Mouse (Mus musculus) kidney, postnatal 36 days (tissue): ENCODE results near the gene Gstt1.
"Not testable (repeated sequence)": the region's sequence is repeated elsewhere in the genome, so short reads cannot be mapped to it uniquely, and the experiment has no call there.

Experiments
- DNase-seq, 2 experiments: peaks; one replicate each; pipeline ENCODE4 v3.0.0; 2021 to 2022; ENCODE audit warnings: mixed read lengths in 2 of 2

Gstt1 gene

DNA sequence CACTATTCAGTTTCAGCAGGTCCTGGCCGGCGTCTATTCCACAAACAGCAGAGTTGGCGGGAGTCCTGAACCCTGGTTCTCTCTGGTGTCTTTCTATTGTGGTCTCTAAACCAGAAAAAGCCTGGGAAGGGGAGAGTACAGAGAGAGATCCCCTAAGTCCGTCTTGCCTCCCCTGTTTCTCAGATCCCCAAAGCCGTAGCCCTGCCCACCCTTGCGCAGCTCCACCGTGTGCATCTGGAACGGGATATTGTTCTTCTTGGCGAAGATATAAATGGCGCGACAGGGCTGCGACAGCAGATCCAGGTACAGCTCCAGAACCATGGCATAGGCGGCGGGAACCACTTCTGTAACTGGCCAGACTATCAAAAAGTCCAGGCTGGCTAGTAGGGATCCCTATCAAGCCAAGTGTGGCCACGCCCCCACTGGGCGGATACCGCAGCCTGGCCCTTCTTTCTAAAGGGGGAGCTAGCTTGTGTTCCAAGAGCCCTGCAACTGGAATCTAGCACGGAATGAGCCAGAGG is at the start of gene Gstt1:
Gene Gstt1, minus strand, starts transcription at position 409 of the 521 bp plus-strand sequence.
- DNase-seq = peak; percentile 82 to 87

- no peak for DNase-seq
Observed at GRCm38 (mm10) chr10:75845306-75845930, 47.0 kb upstream of the Gstt1 start.

DNA sequence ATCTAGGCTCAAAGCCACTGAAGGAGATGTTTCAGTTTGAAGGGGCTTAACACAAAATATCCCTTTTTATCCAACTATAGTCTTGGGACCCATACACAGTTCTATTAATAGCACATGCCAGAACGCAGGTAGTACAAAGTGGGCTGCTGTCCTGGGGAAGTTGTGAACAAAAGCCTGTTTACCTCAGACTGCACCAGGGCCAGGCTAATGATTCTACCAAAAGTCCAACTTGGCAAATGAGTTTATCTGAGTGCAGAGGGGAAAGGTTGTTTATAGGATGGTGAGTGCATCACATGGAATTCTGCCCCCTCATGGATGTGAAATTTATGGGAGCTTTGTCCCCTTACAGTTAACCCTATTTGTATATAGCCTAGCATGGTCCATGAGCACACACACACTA is 46.4 kb upstream of the Gstt1 start:
- peak; percentile 28 to 44 for DNase-seq

DNA sequence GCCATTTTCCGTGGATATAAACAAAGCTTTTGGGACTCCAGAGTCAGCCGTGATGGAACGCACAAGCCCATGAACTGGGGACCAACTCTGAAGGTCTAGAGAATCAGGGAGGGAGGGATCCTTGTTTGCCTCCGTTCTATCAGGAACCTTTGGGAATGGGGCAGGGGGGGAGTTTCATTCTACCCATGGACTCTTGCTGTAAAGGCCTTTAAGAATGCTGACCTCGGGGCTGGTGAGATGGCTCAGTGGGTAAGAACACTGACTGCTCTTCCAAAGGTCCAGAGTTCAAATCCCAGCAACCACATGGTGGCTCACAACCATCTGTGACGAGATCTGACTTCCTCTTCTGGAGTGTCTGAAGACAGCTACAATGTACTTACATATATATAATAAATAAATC is 45.5 kb upstream of the Gstt1 start:
- DNase-seq = not testable (repeated sequence)

DNA sequence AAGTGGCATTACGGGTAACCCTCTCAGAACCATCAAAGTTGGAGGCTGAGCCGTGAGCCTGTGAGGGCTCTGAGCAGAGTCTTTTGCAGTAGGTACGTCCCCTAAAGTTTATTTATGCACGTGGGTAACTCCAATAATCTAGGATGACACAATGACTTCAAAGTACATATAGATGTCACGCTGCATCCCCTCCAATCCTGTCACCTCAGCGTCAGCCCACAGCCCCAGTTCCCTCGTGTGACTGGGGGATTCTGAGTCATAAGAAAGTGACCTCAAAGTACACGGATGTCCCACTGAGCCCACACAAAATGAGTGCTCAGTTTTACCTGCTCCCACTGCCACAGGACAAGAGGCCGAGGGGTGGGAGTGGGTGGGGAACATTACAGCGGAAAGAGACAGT is 40.7 kb upstream of the Gstt1 start:
- DNase-seq = no peak

DNA sequence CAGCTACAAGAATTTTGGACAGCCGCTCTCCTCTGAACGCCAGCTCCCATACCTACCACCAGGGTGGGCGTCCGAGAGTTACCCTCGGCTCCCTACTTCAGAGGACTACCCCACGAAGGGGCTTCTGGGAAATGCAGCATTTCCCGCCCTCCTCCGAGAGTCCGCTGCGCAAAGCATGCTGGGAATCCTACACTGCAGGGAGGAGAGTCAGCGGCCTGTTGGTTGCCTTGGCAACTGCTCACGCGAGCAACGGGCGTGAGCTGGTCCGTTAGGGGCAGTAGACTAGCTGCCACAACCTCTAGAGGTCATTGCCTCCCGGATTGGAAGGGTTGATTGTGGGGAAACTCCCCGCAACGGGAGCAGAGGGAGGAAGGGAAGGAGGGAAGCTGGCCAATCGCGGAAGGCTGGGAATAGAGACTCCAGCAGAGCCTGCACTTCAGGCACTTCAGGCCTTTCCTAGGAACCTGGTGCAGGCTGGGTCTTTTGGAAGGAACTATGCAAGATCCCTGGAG is 38.9 kb upstream of the Gstt1 start, which contains the start of gene Gstt2:
Gene Gstt2, minus strand, starts transcription at position 177 of the 512 bp plus-strand sequence.
- DNase-seq = peak; percentile 98

DNA sequence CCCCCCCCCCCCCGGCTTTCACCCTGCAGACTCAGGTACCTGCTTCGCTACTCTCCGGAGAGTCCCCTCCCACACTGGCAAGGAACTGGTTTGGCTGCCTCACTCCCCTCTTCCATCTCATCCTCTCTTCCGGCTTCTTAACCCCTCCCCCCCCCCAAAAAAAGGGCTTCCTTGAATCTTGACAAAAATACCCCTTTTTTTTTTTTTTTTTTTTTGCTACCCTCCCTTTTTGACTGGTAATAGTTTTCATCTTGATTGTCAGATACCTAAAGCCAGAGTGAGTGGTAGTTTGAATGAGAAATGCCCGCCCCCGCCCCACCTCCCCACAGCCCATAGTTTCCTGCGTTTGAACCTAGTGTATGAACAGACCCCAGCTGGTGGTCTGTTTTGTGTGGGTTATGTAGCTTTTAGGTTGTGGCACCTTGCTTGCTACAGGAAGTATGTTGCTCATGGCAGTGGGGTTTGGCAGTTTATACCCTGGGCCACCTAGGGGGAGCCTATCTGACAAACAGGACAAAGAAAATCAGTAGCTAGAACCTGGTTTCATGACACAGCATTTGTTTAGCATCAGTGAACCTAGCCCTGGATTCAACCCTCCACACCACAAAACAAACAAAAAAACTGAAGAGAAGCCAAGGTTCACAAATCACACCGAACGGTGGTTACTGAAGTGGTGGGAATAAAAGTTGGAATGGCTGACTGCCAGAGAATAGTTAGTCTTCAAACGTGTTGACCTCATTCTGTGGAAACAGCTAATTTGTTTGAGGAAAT is 37.6 kb upstream of the Gstt1 start:
- DNase-seq = peak; percentile 58 to 91

GRCm38 (mm10) chr10:75835307-75835706 is 36.9 kb upstream of the Gstt1 start:
- peak; percentile 92 for DNase-seq

DNA sequence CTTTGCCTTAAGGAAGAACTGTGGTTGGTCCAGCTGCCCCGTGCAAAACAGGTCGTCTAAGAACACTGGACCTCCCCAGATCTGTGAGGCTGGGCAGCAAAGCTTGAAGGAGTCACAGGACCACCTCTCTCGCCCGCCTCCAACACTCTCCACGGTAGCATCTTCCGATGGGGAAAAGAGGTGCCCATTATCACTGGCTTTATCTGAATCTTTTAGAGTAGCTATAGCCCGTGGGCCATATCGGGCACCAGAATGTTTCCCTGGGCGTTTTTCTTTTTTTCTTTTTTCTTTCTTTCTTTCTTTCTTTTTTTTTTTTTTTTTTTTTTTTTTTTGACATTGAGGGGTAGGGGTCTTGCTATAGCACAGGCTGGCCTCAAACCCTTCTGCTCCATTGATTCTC is 36.3 kb upstream of the Gstt1 start:
- DNase-seq = no peak

GRCm38 (mm10) chr10:75834250-75834649 is 35.9 kb upstream of the Gstt1 start:
- peak; percentile 96 for DNase-seq

GRCm38 (mm10) chr10:75833456-75834080 is 35.2 kb upstream of the Gstt1 start:
- DNase-seq = peak; percentile 37 to 74

- peak; percentile 82 to 92 for DNase-seq
Observed at GRCm38 (mm10) chr10:75832272-75832895, 34.0 kb upstream of the Gstt1 start.

- DNase-seq = no peak
Observed at GRCm38 (mm10) chr10:75830275-75830670, 31.9 kb upstream of the Gstt1 start.

- DNase-seq = no peak
Observed at GRCm38 (mm10) chr10:75829529-75830274, 31.3 kb upstream of the Gstt1 start.

GRCm38 (mm10) chr10:75828500-75828931 is 30.1 kb upstream of the Gstt1 start:
- peak; percentile 58 to 65 for DNase-seq

- DNase-seq = peak; percentile 86
Observed at GRCm38 (mm10) chr10:75827668-75828360, 29.4 kb upstream of the Gstt1 start.

DNA sequence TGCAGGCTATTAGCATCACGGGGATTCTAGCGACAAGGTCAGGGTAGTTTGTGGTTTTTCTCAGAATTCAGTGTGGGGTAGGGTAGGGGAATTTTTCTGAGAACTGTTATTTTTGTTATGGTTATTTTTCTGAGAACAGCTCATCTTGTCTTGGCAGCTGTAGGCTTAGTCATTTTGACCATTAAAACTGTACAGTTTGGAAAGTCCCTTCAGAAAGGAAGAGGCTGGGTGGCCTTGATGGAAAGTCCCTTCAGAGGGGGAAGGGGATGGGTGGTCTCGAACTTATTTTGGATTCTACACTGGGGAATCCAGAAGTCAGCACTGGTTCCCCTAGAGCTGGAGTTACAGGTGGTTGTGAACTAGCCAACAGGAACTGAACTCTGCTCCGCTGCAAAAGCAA is 26.1 kb upstream of the Gstt1 start:
- no peak for DNase-seq

GRCm38 (mm10) chr10:75823782-75824181 is 25.4 kb upstream of the Gstt1 start:
- DNase-seq = no peak

GRCm38 (mm10) chr10:75822443-75822842 is 24.1 kb upstream of the Gstt1 start, which contains the start of gene Gstt4:
Gene Gstt4, minus strand, starts transcription at chr10:75822543.
- no peak for DNase-seq

DNA sequence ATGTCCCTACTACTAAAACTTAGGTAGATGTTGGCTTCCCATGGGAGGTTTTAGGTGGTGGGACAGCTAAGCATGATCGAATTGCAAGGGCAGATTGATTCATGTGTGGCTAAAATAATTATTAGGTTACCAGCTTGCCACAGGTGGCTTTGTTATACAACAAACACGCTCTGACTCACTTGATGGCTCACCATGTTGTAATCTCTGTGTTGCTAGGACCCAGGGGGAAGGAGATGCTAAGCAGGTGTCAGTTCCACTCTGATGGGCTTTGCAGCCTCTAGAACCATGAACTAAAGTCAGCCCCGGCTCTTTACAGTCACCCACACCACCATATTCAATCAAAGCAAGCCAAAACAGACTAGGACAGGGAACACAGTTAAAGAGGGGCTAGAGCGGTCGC is 21.5 kb upstream of the Gstt1 start:
- no peak for DNase-seq

DNA sequence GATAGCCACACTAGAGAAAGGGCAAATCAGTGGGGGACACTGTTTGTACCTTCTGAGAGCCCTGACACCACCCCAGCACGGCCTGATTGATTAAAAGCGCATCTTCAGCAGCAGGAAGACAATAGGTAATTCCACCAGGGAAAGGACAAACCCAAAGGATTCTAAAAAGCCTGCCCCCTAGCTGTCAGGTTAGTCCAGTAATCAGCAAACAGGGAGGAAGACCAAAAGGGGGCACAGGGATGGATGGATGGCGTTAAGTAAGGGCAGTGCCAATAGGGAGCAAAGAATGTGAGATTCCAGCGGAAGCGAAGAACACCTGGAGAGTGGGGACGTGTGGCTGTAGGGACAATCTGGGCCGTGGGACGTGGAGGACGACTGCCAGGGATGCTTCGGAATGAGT is 20.3 kb upstream of the Gstt1 start:
- no peak for DNase-seq
